ENCODE assay signal across 10 mouse cellular contexts in genomic region chr2:168117967-168118366, GRCm38 (mm10). TPM values are rescaled to one million over a fixed set of nuclear protein-coding genes. Genes with fewer than 3 reads are reported as not detected.
DNase-seq lines count a peak whose midpoint lies in the region; ATAC-seq and TF ChIP-seq lines count a peak whose summit lies in the region.
"Had no signal": no experiment of that assay in that cellular context is flagged by ENCODE, and none has a peak within 500 bp of the region (broad histone marks: within the 10 kb centered on the region; RNA-seq: fewer than 3 reads in every experiment).

No protein-coding gene starts in this region.

- no peaks in the 10 kb centered on the region for H3K36me3 ChIP-seq in liver, embryonic 11.5 days (ENCODE audit: control insufficient read depth, insufficient read depth, low read length)
- H3K36me3 ChIP-seq in liver, postnatal 0 days (replicated peaks; ENCODE audit: insufficient read depth, low read length) = no peaks in the 10 kb centered on the region
- H3K36me3 ChIP-seq in forebrain, postnatal 0 days (ENCODE audit: insufficient read depth) = no peaks in the 10 kb centered on the region
- H3K36me3 ChIP-seq in midbrain, postnatal 0 days (ENCODE audit: insufficient read depth, low read length) = no peaks in the 10 kb centered on the region

- no peak overlapping the region for H3K4me3 ChIP-seq in liver, embryonic 11.5 days (ENCODE audit: low read depth, low read length)
- no peak overlapping the region for H3K4me3 ChIP-seq in liver, postnatal 0 days (ENCODE audit: low read depth, low read length)
- 0 out of 2 replicates have a peak overlapping the region, but pooled peaks have one; percentile 33 for H3K4me3 ChIP-seq in forebrain, postnatal 0 days (ENCODE audit: low read depth, low read length)
- peak overlapping the region; percentile 32; the same call in 1 of the 2 replicates for H3K4me3 ChIP-seq in midbrain, postnatal 0 days (ENCODE audit: low read depth, low read length)

- H3K9ac ChIP-seq in liver, embryonic 11.5 days (ENCODE audit: low read depth, low read length) = no peak overlapping the region; the same call in 1 of the 2 replicates
- no peak overlapping the region for H3K9ac ChIP-seq in liver, postnatal 0 days (replicated peaks)
- 0 out of 2 replicates have a peak overlapping the region, but pooled peaks have one; percentile 43 for H3K9ac ChIP-seq in forebrain, postnatal 0 days
- no peak overlapping the region for H3K9ac ChIP-seq in midbrain, postnatal 0 days (replicated peaks; ENCODE audit: low read length, poor library complexity, severe bottlenecking)

- 42% methylated on average over 16 of the region's 16 CpGs for WGBS in liver, embryonic 11.5 days
- WGBS in liver, postnatal 0 days (ENCODE audit: insufficient replicate concordance) = 40% methylated on average over 16 of the region's 16 CpGs
- WGBS in forebrain, postnatal 0 days = 43% methylated on average over 16 of the region's 16 CpGs
- 46% methylated on average over 16 of the region's 16 CpGs for WGBS in midbrain, postnatal 0 days

- H3K9me3 ChIP-seq in liver, embryonic 11.5 days (ENCODE audit: control insufficient read depth, low read length) = no peaks in the 10 kb centered on the region
- H3K9me3 ChIP-seq in liver, postnatal 0 days (ENCODE audit: low read length) = peaks cover 6% of the 10 kb centered on the region; the same call in 1 of the 2 replicates
- H3K9me3 ChIP-seq in forebrain, postnatal 0 days (ENCODE audit: low read length) = no peaks in the 10 kb centered on the region
- H3K9me3 ChIP-seq in midbrain, postnatal 0 days (ENCODE audit: low read length) = no peaks in the 10 kb centered on the region

- TF ChIP-seq CTCF in liver, postnatal 0 days (IDR thresholded peaks at IDR 0.05; ENCODE audit: low read depth) = no peak
- TF ChIP-seq CTCF in forebrain, postnatal 0 days (IDR thresholded peaks at IDR 0.05; ENCODE audit: low read depth) = no peak
- TF ChIP-seq CTCF in midbrain, postnatal 0 days (IDR thresholded peaks at IDR 0.05) = no peak

- ATAC-seq in frontal cortex, adult (ENCODE audit: low TSS enrichment) = peak; percentile 22; the same call in 1 of the 2 replicates
- ATAC-seq in liver, embryonic 11.5 days (replicated peaks; ENCODE audit: low FRiP score) = no peak; the same call in 1 of the 2 replicates
- ATAC-seq in liver, postnatal 0 days = no peak
- no peak for ATAC-seq in forebrain, postnatal 0 days
- no peak for ATAC-seq in midbrain, postnatal 0 days (ENCODE audit: low FRiP score)

- H3K27me3 ChIP-seq in liver, embryonic 11.5 days (replicated peaks; ENCODE audit: control insufficient read depth, insufficient read depth, low read length) = peaks cover 4% of the 10 kb centered on the region; the same call in 1 of the 2 replicates
- no peaks in the 10 kb centered on the region for H3K27me3 ChIP-seq in liver, postnatal 0 days (ENCODE audit: insufficient read depth, low read length)
- no peaks in the 10 kb centered on the region for H3K27me3 ChIP-seq in forebrain, postnatal 0 days (ENCODE audit: insufficient read depth, low read length)
- peaks cover 5% of the 10 kb centered on the region; the same call in 1 of the 2 replicates for H3K27me3 ChIP-seq in midbrain, postnatal 0 days (ENCODE audit: insufficient read depth, low read length)

- no peak for TF ChIP-seq EP300 in liver, postnatal 0 days (IDR thresholded peaks at IDR 0.05; ENCODE audit: low read depth)

- no peak overlapping the region for H3K27ac ChIP-seq in liver, embryonic 11.5 days (ENCODE audit: low read depth, low read length)
- H3K27ac ChIP-seq in liver, postnatal 0 days (ENCODE audit: low read depth) = no peak overlapping the region
- no peak overlapping the region for H3K27ac ChIP-seq in forebrain, postnatal 0 days (ENCODE audit: low read depth, low read length)
- no peak overlapping the region for H3K27ac ChIP-seq in midbrain, postnatal 0 days (ENCODE audit: low read depth, low read length)
- H3K27ac ChIP-seq: liver, embryonic 14.5 days had no signal

- peak overlapping the region; percentile 92 for H3K4me2 ChIP-seq in liver, embryonic 11.5 days
- no peak overlapping the region for H3K4me2 ChIP-seq in liver, postnatal 0 days (ENCODE audit: low read depth, low read length)
- peak overlapping the region; percentile 54 for H3K4me2 ChIP-seq in forebrain, postnatal 0 days (ENCODE audit: low read depth)
- H3K4me2 ChIP-seq in midbrain, postnatal 0 days (ENCODE audit: low read depth, low read length, poor library complexity, severe bottlenecking) = peak overlapping the region; percentile 76

- DNase-seq in frontal cortex, postnatal 25 days (ENCODE audit: low spot score in 2 of 2) = no peak
- DNase-seq in liver, embryonic 11.5 days (ENCODE audit: low spot score) = no peak
- no peak for DNase-seq in liver, postnatal 0 days
- no peak for DNase-seq in forebrain, postnatal 0 days
- no peak for DNase-seq in midbrain, postnatal 0 days (ENCODE audit: low spot score)
- DNase-seq in cerebellum, adult 11-12 months = no peak
- DNase-seq in gastrocnemius, adult 18-20 months (ENCODE audit: low spot score) = no peak
- DNase-seq: cerebellum, postnatal 36 days had no signal

- peaks cover 12% of the 10 kb centered on the region for H3K4me1 ChIP-seq in liver, embryonic 11.5 days (replicated peaks; ENCODE audit: control insufficient read depth, insufficient read depth, low read length)
- H3K4me1 ChIP-seq in liver, postnatal 0 days (ENCODE audit: insufficient read depth) = no peaks in the 10 kb centered on the region; the same call in 1 of the 2 replicates
- H3K4me1 ChIP-seq in forebrain, postnatal 0 days (ENCODE audit: insufficient read depth) = peaks cover 3% of the 10 kb centered on the region
- no peaks in the 10 kb centered on the region for H3K4me1 ChIP-seq in midbrain, postnatal 0 days (ENCODE audit: insufficient read depth, low read length)

RNA-seq across cellular contexts. Expression of gene Pard6b, which starts 37.2 kb away (rescaled TPM):
- 6.0 and 6.1 TPM in 2 replicates for polyA plus RNA-seq in liver, embryonic 11.5 days (2014; fragmentation: Nextera tagmentation; extraction: Ambion mirVana)
- polyA plus RNA-seq in liver, postnatal 0 days (2015; fragmentation: Nextera tagmentation; extraction: Ambion mirVana) = 2.3 and 2.7 TPM in 2 replicates
- total RNA-seq in forebrain, postnatal 0 days (2014; rRNA removed) = 4.2 and 5.3 TPM in 2 replicates
- polyA plus RNA-seq in forebrain, postnatal 0 days (2015; fragmentation: Nextera tagmentation; extraction: Ambion mirVana) = 2.8 and 4.1 TPM in 2 replicates
- 6.6 and 6.8 TPM in 2 replicates for total RNA-seq in midbrain, postnatal 0 days (2014; rRNA removed)
- polyA plus RNA-seq in midbrain, postnatal 0 days (2015; fragmentation: Nextera tagmentation; extraction: Ambion mirVana) = 3.9 and 5.1 TPM in 2 replicates
- total RNA-seq in gastrocnemius, adult 18-20 months (2021) = 1 to 10 TPM; 1.0 to 2.4 TPM

Comparison
In these comparisons a context has a peak if more than half of its experiments do, and no peak if none do; other contexts are left out.
1. H3K4me3 ChIP-seq: peak in forebrain, postnatal 0 days (single experiment) and midbrain, postnatal 0 days (single experiment); none in liver, embryonic 11.5 days (single experiment) and liver, postnatal 0 days (single experiment).